Comparison of ENCODE assay signal across 9 mouse cellular contexts in genomic region chr5:111434342-111434842, GRCm38 (mm10). TPM values are rescaled to one million over a fixed set of nuclear protein-coding genes. Genes with fewer than 3 reads are reported as not detected.
A peak's percentile ranks its signal among the peaks of the same experiment; 100 is the strongest.
DNase-seq lines count a peak whose midpoint lies in the region; ATAC-seq and TF ChIP-seq lines count a peak whose summit lies in the region.
"Had no signal": no experiment of that assay in that cellular context is flagged by ENCODE, and none has a peak within 500 bp of the region (broad histone marks: within the 10 kb centered on the region; RNA-seq: fewer than 3 reads in every experiment).

No protein-coding gene starts in this region.

- no peak overlapping the region for H3K9ac ChIP-seq in limb, embryonic 11.5 days (ENCODE audit: low read length)
- H3K9ac ChIP-seq in hindbrain, embryonic 14.5 days = 0 out of 2 replicates have a peak overlapping the region, but pooled peaks have one; percentile 16
- no peak overlapping the region; the same call in 1 of the 2 replicates for H3K9ac ChIP-seq in midbrain, postnatal 0 days (replicated peaks; ENCODE audit: low read length, poor library complexity, severe bottlenecking)

- 31% methylated on average over 16 of the region's 16 CpGs for WGBS in limb, embryonic 11.5 days
- 42% methylated on average over 16 of the region's 16 CpGs for WGBS in limb, embryonic 10.5 days
- WGBS in hindbrain, embryonic 14.5 days = 18% methylated on average over 16 of the region's 16 CpGs
- WGBS in midbrain, postnatal 0 days = 24% methylated on average over 16 of the region's 16 CpGs

- no peaks in the 10 kb centered on the region for H3K9me3 ChIP-seq in limb, embryonic 11.5 days (ENCODE audit: control insufficient read depth, low read length)
- no peaks in the 10 kb centered on the region for H3K9me3 ChIP-seq in limb, embryonic 10.5 days (replicated peaks)
- no peaks in the 10 kb centered on the region for H3K9me3 ChIP-seq in hindbrain, embryonic 14.5 days (ENCODE audit: control insufficient read depth, low read length)
- no peaks in the 10 kb centered on the region for H3K9me3 ChIP-seq in midbrain, postnatal 0 days (ENCODE audit: low read length)

- TF ChIP-seq CTCF in midbrain, postnatal 0 days (IDR thresholded peaks at IDR 0.05) = no peak

- H3K4me1 ChIP-seq in limb, embryonic 11.5 days (ENCODE audit: control insufficient read depth, insufficient read depth, low read length) = peaks cover 20% of the 10 kb centered on the region
- H3K4me1 ChIP-seq in limb, embryonic 10.5 days = peaks cover 36% of the 10 kb centered on the region
- H3K4me1 ChIP-seq in hindbrain, embryonic 14.5 days (replicated peaks; ENCODE audit: control insufficient read depth, insufficient read depth, low read length) = peaks cover 81% of the 10 kb centered on the region
- peaks cover 29% of the 10 kb centered on the region for H3K4me1 ChIP-seq in midbrain, postnatal 0 days (ENCODE audit: insufficient read depth, low read length)

- H3K4me2 ChIP-seq in limb, embryonic 11.5 days (ENCODE audit: low read depth, severe bottlenecking) = no peak overlapping the region
- peak overlapping the region; percentile 28 for H3K4me2 ChIP-seq in hindbrain, embryonic 14.5 days (replicated peaks)
- peak overlapping the region; percentile 26; the same call in 1 of the 2 replicates for H3K4me2 ChIP-seq in midbrain, postnatal 0 days (ENCODE audit: low read depth, low read length, poor library complexity, severe bottlenecking)

- peak overlapping the region; percentile 42; the same call in 1 of the 2 replicates for H3K27ac ChIP-seq in limb, embryonic 11.5 days (replicated peaks; ENCODE audit: low read depth, low read length)
- no peak overlapping the region for H3K27ac ChIP-seq in limb, embryonic 10.5 days
- H3K27ac ChIP-seq in hindbrain, embryonic 14.5 days = peak overlapping the region; percentile 9; the same call in 1 of the 2 replicates
- H3K27ac ChIP-seq in midbrain, postnatal 0 days (ENCODE audit: low read depth, low read length) = peak overlapping the region; percentile 12; the same call in 1 of the 2 replicates

- no peak overlapping the region for H3K4me3 ChIP-seq in limb, embryonic 11.5 days (ENCODE audit: low read depth, low read length)
- no peak overlapping the region for H3K4me3 ChIP-seq in limb, embryonic 10.5 days
- H3K4me3 ChIP-seq in hindbrain, embryonic 14.5 days (replicated peaks; ENCODE audit: low read length) = no peak overlapping the region
- no peak overlapping the region for H3K4me3 ChIP-seq in midbrain, postnatal 0 days (ENCODE audit: low read depth, low read length)

- peak; percentile 59 for ATAC-seq in limb, embryonic 11.5 days (ENCODE audit: insufficient number of reproducible peaks, low FRiP score, low TSS enrichment, low read depth)
- peak; percentile 29; the same call in 1 of the 2 replicates for ATAC-seq in hindbrain, embryonic 14.5 days (ENCODE audit: low FRiP score)
- no peak for ATAC-seq in midbrain, postnatal 0 days (ENCODE audit: low FRiP score)

- DNase-seq in embryo, embryonic 11 days = peak; percentile 27
- DNase-seq in embryo, embryonic 9.5 days (ENCODE audit: extremely low spot score) = no peak
- DNase-seq in limb, embryonic 11.5 days (ENCODE audit: low spot score) = peak; percentile 30
- no peak for DNase-seq in limb, embryonic 10.5 days (ENCODE audit: low spot score)
- no peak for DNase-seq in hindbrain, embryonic 14.5 days (ENCODE audit: low spot score)
- peak; percentile 41 for DNase-seq in midbrain, postnatal 0 days (ENCODE audit: low spot score)
- no peak for DNase-seq in adrenal gland, postnatal 36 days
- DNase-seq in thymus, postnatal 10 days (ENCODE audit: low spot score in 2 of 2) = no peak
- DNase-seq: right cerebral cortex, postnatal 14 days had no signal

- H3K36me3 ChIP-seq in limb, embryonic 11.5 days (ENCODE audit: control insufficient read depth, insufficient read depth, low read length) = no peaks in the 10 kb centered on the region
- H3K36me3 ChIP-seq in limb, embryonic 10.5 days = no peaks in the 10 kb centered on the region
- peaks cover 9% of the 10 kb centered on the region; the same call in 1 of the 2 replicates for H3K36me3 ChIP-seq in hindbrain, embryonic 14.5 days (replicated peaks; ENCODE audit: control insufficient read depth, insufficient read depth)
- peaks cover 3% of the 10 kb centered on the region; the same call in 1 of the 2 replicates for H3K36me3 ChIP-seq in midbrain, postnatal 0 days (ENCODE audit: insufficient read depth, low read length)

- H3K27me3 ChIP-seq in limb, embryonic 11.5 days (ENCODE audit: control insufficient read depth, insufficient read depth, low read length) = 0 out of 2 replicates have a peak, but pooled peaks cover 2% of the 10 kb centered on the region
- H3K27me3 ChIP-seq in limb, embryonic 10.5 days (ENCODE audit: low read depth, poor library complexity, severe bottlenecking) = peaks cover 47% of the 10 kb centered on the region
- no peaks in the 10 kb centered on the region for H3K27me3 ChIP-seq in hindbrain, embryonic 14.5 days (ENCODE audit: control insufficient read depth, insufficient read depth, low read length)
- no peaks in the 10 kb centered on the region for H3K27me3 ChIP-seq in midbrain, postnatal 0 days (ENCODE audit: insufficient read depth, low read length)

RNA-seq across cellular contexts. Expression of gene Mn1, which starts 17.2 kb away (rescaled TPM):
- 11.0 and 12.4 TPM in 2 replicates for polyA plus RNA-seq in limb, embryonic 11.5 days (2014; fragmentation: Nextera tagmentation; extraction: Ambion mirVana)
- polyA plus RNA-seq in limb, embryonic 10.5 days (2016; fragmentation: Nextera tagmentation; extraction: Ambion mirVana) = 7.4 and 13.1 TPM in 2 replicates
- polyA plus RNA-seq in hindbrain, embryonic 14.5 days (2014; fragmentation: Nextera tagmentation; extraction: Ambion mirVana) = 27.8 and 28.6 TPM in 2 replicates
- total RNA-seq in midbrain, postnatal 0 days (2014; rRNA removed) = 112 and 139 TPM in 2 replicates
- polyA plus RNA-seq in midbrain, postnatal 0 days (2015; fragmentation: Nextera tagmentation; extraction: Ambion mirVana) = 49.6 and 49.8 TPM in 2 replicates
- 1 to 10 TPM; 3.2 to 4.7 TPM for total RNA-seq in adrenal gland, postnatal 36 days (2021)

Comparison
In these comparisons a context has a peak if more than half of its experiments do, and no peak if none do; other contexts are left out.
1. DNase-seq: peak in embryo, embryonic 11 days (single experiment), limb, embryonic 11.5 days (single experiment) and midbrain, postnatal 0 days (single experiment); none in embryo, embryonic 9.5 days (single experiment), limb, embryonic 10.5 days (single experiment), hindbrain, embryonic 14.5 days (single experiment), adrenal gland, postnatal 36 days (0 of 2) and thymus, postnatal 10 days (0 of 2).